Mouse (Mus musculus) forebrain, embryonic 14.5 days (tissue): ENCODE measurements at regions not wholly inside any gene's neighbourhood (a gene's known extent, or its start where the extent isn't known, plus 50 kb on each side); places are given as distances from the start of the nearest gene placed in this dataset.

Experiments
- ATAC-seq: fragments of 200-750 bp; cut with Nextera tagmentation; 2 replicates; pipeline ENCODE4 v1.8.0; 2017; ENCODE audit warnings: mild to moderate bottlenecking, moderate library complexity
- DNase-seq: peaks from one replicate; pipeline ENCODE4 v3.0.0-alpha.2; 2015; ENCODE audit warnings: low spot score
- H3K27ac ChIP-seq: fragments of 300-500 bp; sonication (generic); 2 replicates; pipeline ENCODE4 v1.5.1; 2014; ENCODE audit warnings: low read depth, mild to moderate bottlenecking, control low read depth, low read length, moderate library complexity
- H3K27me3 ChIP-seq: fragments of 300-500 bp; sonication (generic); replicated peaks from 2 replicates; pipeline ENCODE4 v1.6.1; 2014; ENCODE audit warnings: low read length, control low read depth, mixed read lengths; ENCODE audit not compliant: control insufficient read depth, insufficient read depth
- H3K36me3 ChIP-seq: fragments of 300-500 bp; sonication (generic); 2 replicates; pipeline ENCODE4 v1.6.1; 2014; ENCODE audit warnings: low read length, control low read depth; ENCODE audit not compliant: control insufficient read depth, insufficient read depth
- H3K4me1 ChIP-seq: fragments of 300-500 bp; sonication (generic); 2 replicates; pipeline ENCODE4 v1.6.1; 2014; ENCODE audit warnings: antibody characterized with exemption, low read length, control low read depth; ENCODE audit not compliant: control insufficient read depth, insufficient read depth
- H3K4me2 ChIP-seq: fragments of 300-500 bp; sonication (generic); 2 replicates; pipeline ENCODE4 v1.6.1; 2014; ENCODE audit warnings: mild to moderate bottlenecking, control low read depth, low read length
- H3K4me3 ChIP-seq: fragments of 300-500 bp; sonication (generic); 2 replicates; pipeline ENCODE4 v1.5.1; 2014; ENCODE audit warnings: low read depth, low read length, control low read depth
- H3K9ac ChIP-seq: fragments of 300-500 bp; sonication (generic); 2 replicates; pipeline ENCODE4 v1.6.1; 2014; ENCODE audit warnings: mild to moderate bottlenecking, low read length, control low read depth, moderate library complexity
- H3K9me3 ChIP-seq: fragments of 300-500 bp; sonication (generic); replicated peaks from 2 replicates; pipeline ENCODE4 v1.6.1; 2016; ENCODE audit warnings: low read length, control low read depth, mixed read lengths; ENCODE audit not compliant: control insufficient read depth
- WGBS: fragments of 180-500 bp; shearing (Covaris S2); extraction: QIAGEN DNeasy Blood & Tissue Kit; methylation state at CpG from one replicate; pipeline ENCODE4 v1.1.7; 2014; 5-methylcytosine and 5-hydroxymethylcytosine counted together

DNA sequence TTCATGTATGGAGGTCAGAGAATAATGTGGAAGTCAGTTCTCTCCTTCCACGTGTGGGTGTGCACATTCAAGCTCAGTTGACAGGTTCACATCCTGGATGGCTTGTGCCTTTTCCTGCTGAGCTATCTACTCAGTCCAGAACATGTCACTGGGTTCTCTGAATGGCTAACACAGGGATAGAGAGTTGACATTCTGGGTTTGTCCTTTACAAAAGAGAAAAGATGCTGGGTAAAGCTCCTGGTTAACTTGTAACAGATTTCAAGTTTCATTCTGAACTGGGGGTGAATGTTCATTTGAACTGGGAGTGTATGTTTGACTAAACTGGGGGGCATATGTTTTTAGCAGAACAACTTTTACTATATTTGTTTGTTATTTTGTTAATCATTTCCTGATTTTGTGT, 133.0 kb downstream of the Tmem17 start:
- no peak overlapping the region for H3K4me3 ChIP-seq
- H3K4me2 ChIP-seq: no peak overlapping the region
- H3K27me3 ChIP-seq: no peaks in the 10 kb centered on the region
- no peak overlapping the region for H3K27ac ChIP-seq
- H3K4me1 ChIP-seq: no peaks in the 10 kb centered on the region
- no peak for DNase-seq
- H3K9ac ChIP-seq: no peak overlapping the region
- H3K36me3 ChIP-seq: no peaks in the 10 kb centered on the region
- H3K9me3 ChIP-seq: no peaks in the 10 kb centered on the region
- 60% methylated on average over 1 of the region's 1 CpGs for WGBS
- ATAC-seq: no peak

DNA sequence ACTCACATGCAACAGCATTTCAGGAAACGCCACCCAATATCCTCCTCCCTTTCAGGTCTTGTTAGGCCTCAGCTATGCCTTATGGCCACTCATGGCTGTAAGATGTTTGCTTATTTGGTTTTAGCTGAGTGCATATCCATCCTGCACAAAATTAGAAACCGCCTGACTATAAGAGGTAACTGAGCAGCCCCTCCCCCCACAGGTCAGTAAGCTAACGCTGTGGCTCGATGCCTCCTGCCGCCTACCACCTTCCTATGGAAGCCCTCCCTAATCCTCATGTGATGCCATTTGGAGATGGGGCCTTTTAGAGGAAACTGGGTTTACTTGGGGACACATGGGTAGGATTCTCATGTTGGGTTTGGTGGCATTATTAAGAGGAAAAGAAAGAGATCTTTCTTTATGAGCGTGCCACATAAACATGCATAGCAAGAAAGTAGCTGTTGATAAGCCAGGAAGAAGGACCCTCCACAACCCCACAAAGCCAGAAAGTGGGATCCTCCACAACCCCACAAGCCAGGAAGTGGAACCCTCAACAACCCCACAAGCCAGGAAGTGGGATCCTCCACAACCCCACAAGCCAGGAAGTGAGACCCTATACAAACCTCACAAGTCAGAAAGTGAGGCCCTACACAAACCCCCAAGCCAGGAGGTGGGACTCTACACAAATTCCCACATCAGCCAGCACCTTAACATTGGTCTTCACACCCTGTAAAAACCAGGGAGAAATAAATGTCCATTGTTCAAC, 134.5 kb downstream of the Tmem17 start:
- no peaks in the 10 kb centered on the region for H3K9me3 ChIP-seq
- no peak overlapping the region for H3K27ac ChIP-seq
- DNase-seq (no peak), ATAC-seq (no peak)
- H3K4me1 ChIP-seq: no peaks in the 10 kb centered on the region
- H3K4me3 ChIP-seq: no peak overlapping the region
- H3K27me3 ChIP-seq: no peaks in the 10 kb centered on the region
- H3K9ac ChIP-seq: no peak overlapping the region
- H3K36me3 ChIP-seq: no peaks in the 10 kb centered on the region
- 71% methylated on average over 6 of the region's 6 CpGs for WGBS
- H3K4me2 ChIP-seq: no peak overlapping the region

DNA sequence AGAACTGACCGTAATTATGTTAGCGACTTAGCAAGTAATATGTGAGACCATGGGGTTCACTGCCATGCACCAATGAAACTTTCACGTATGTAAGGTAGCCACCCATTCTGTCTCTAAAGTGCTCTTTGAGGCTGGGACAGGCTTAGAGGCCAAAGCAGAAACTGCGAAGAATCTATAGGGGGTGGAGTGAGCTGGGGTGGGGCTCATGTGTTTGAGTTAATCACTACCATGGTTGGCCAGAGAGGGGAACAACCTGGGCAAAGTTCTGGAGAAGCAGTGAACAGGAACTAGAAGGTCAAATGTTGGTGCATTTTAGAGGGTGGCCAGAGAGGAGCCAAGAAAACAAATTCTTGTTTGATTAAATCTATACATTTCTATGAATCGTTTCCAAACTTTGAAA, 136.4 kb downstream of the Tmem17 start:
- H3K4me2 ChIP-seq: no peak overlapping the region
- no peak overlapping the region for H3K4me3 ChIP-seq
- H3K9ac ChIP-seq: no peak overlapping the region
- H3K27me3 ChIP-seq: no peaks in the 10 kb centered on the region
- no peaks in the 10 kb centered on the region for H3K36me3 ChIP-seq
- ATAC-seq (no peak), DNase-seq (no peak)
- no peaks in the 10 kb centered on the region for H3K9me3 ChIP-seq
- 95% methylated on average over 5 of the region's 5 CpGs for WGBS
- H3K4me1 ChIP-seq: no peaks in the 10 kb centered on the region
- H3K27ac ChIP-seq: no peak overlapping the region

DNA sequence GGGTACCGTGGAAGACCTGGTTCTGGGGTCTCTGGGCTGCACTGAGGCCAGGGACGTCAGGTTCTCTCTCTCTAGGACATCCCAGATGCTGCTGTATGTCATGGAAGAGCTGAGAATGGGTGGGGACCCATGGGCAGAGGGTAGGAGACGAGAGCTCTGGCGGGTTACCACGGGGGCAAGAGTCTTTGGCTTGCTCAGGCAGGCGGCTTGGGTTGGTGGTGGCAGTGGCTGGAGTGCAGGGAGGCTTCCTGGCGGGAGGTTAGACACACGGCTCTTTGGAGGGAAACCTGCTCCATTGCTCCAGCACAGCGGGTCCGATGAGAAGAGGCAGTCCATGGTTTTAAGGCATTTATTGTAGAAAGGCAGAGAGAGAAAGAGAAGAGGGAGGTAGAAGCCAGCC, 138.9 kb downstream of the Tmem17 start:
- no peak overlapping the region for H3K4me2 ChIP-seq
- WGBS: 88% methylated on average over 10 of the region's 10 CpGs
- no peak for ATAC-seq

DNA sequence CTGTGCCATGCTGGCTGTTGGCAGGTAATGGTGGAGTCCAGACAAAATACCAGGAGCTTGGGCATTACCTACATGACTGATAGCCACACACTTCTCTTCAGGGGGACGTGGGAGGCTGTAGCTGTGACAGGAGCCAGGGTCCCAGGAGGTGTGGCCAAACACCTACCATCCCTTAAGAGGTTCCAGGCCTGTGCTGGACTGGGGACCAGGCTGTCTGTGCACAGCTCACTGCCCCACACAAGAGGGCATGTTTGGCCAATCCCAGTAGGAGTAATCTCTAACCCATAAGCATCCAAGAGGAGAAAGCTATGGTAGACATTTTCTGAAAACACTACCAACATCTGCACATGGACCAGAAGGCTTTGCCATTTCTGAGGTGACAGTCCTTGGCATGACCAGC, 139.4 kb downstream of the Tmem17 start:
- WGBS: 47% methylated on average over 1 of the region's 1 CpGs
- Histone ChIP-seq H3K9me3 (no peaks in the 10 kb centered on the region), H3K4me3 (no peak overlapping the region), H3K9ac (no peak overlapping the region), H3K36me3 (no peaks in the 10 kb centered on the region), H3K27me3 (no peaks in the 10 kb centered on the region), H3K4me1 (no peaks in the 10 kb centered on the region), H3K27ac (no peak overlapping the region), H3K4me2 (no peak overlapping the region)
- no peak for ATAC-seq
- no peak for DNase-seq

More for the DNA sequence above, 138.9 kb downstream of the Tmem17 start:
- H3K9me3 ChIP-seq: no peaks in the 10 kb centered on the region
- no peaks in the 10 kb centered on the region for H3K27me3 ChIP-seq
- H3K4me3 ChIP-seq: no peak overlapping the region
- DNase-seq: no peak
- H3K36me3 ChIP-seq: no peaks in the 10 kb centered on the region
- H3K9ac ChIP-seq: no peak overlapping the region
- no peaks in the 10 kb centered on the region for H3K4me1 ChIP-seq
- H3K27ac ChIP-seq: no peak overlapping the region

DNA sequence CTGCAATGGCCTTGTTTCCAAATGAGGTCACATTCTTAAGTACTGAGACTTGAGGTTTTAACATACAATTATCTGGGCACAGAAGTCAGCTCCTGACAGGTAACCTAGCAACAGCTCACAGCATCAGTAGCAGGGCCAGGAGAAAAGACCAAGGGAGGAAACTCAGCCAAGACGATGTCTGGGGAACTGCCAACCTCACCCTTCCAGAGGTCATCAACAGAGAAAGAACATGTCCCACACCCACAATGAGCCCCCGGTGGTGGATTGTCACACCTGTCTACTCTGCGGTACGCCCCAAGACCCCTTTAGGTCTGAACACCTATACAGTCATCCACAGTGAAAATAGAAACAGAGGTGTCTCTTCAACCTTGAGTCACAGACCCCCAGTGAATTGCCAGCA, 140.0 kb downstream of the Tmem17 start:
- Histone ChIP-seq H3K27ac (no peak overlapping the region), H3K9me3 (no peaks in the 10 kb centered on the region), H3K4me3 (no peak overlapping the region), H3K27me3 (no peaks in the 10 kb centered on the region), H3K9ac (no peak overlapping the region), H3K4me2 (no peak overlapping the region), H3K4me1 (no peaks in the 10 kb centered on the region), H3K36me3 (no peaks in the 10 kb centered on the region)
- no peak for DNase-seq
- ATAC-seq: no peak
- 75% methylated on average over 4 of the region's 4 CpGs for WGBS

DNA sequence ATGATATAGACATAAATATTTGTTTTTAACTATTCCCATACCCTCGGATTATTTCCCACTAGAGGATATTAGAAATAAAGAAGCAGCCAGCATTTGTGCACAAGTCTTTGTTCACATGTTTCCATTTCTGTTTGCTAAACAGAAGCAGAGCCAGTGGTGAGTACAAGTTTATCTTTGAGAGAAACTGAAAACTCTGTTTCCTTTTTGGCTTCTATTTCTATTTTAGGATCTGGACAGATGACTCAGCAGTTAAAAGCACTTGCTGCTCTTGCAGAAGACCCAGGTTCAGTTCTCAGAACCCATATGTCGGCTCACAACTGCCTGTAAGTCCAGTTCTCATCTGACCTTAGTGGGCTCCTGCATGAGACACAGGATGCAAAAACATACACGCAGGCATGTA, 141.0 kb downstream of the Tmem17 start:
- H3K27ac ChIP-seq: no peak overlapping the region
- no peak overlapping the region for H3K9ac ChIP-seq
- 81% methylated on average over 3 of the region's 3 CpGs for WGBS
- H3K4me1 ChIP-seq: no peaks in the 10 kb centered on the region
- no peaks in the 10 kb centered on the region for H3K36me3 ChIP-seq
- no peak for DNase-seq
- no peak overlapping the region for H3K4me2 ChIP-seq
- no peaks in the 10 kb centered on the region for H3K27me3 ChIP-seq
- no peak overlapping the region for H3K4me3 ChIP-seq
- no peak for ATAC-seq
- H3K9me3 ChIP-seq: no peaks in the 10 kb centered on the region

DNA sequence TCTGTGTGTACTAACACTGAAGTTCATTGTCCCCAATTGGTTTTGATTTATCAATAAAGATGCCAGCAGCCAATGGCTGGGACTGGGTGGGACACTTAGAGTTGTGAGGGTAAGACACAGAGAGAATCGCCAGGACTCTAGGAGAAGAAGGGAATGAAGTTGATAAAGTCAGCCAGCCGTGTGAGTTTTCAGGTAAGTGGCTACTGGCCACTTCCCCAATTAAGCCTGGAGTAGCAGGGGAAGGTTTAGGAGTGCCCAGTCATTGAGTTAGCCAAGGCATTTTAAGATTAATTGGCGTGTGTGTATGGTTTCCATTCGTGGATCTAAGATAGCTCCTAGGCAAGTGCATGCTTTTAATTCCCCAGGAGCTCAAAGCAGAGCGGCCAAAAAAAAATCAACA, 141.5 kb downstream of the Tmem17 start:
- Histone ChIP-seq H3K9me3 (no peaks in the 10 kb centered on the region), H3K4me1 (no peaks in the 10 kb centered on the region), H3K27me3 (no peaks in the 10 kb centered on the region), H3K4me2 (no peak overlapping the region), H3K36me3 (no peaks in the 10 kb centered on the region), H3K4me3 (no peak overlapping the region), H3K9ac (no peak overlapping the region), H3K27ac (no peak overlapping the region)
- ATAC-seq: no peak
- 72% methylated on average over 5 of the region's 5 CpGs for WGBS
- DNase-seq: no peak

DNA sequence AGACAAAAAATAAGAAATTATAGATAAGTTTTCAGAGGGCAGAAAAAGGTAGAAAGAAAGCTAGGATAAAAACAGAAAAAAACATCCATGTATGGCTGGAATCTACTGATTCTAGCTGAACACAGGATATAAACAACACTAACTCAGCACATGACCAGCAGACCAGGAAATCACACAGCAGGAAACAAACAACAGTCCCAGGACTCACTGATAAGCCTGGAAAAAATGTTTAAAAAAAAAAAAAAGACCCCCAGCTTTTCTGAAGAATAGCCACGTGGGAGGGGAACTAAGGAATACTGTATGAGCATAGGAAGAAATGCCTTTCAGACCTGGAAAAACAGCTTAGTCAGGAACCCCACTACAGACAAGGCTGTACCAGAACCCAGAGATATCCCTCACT, 145.7 kb downstream of the Tmem17 start:
- no peaks in the 10 kb centered on the region for H3K36me3 ChIP-seq
- no peaks in the 10 kb centered on the region for H3K9me3 ChIP-seq
- H3K4me1 ChIP-seq: no peaks in the 10 kb centered on the region
- DNase-seq: no peak
- 44% methylated on average over 1 of the region's 1 CpGs for WGBS
- H3K27ac ChIP-seq: no peak overlapping the region
- H3K4me3 ChIP-seq: no peak overlapping the region
- H3K4me2 ChIP-seq: no peak overlapping the region
- no peaks in the 10 kb centered on the region for H3K27me3 ChIP-seq
- no peak for ATAC-seq
- no peak overlapping the region for H3K9ac ChIP-seq
